In the genomic region with DNA sequence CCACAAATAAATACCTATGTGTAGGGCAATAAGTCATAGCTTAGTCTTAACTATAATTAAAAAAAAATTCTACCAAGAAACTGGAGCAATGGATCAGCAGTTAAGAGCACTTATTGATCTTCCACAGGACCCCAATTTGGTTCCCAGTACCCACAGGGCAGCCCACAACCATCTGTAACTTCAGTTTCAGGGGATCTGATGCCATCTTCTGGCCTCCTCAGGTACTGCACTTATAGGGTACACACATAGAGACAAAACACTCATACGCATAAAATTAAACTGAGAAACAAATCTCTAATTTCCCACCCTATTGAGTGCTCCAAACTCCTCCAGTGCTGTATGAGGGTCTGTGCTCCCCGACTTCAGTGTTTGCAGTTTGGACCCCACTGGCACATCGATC, we compare ENCODE assay signal across 24 mouse cellular contexts. TPM values are rescaled to one million over a fixed set of nuclear protein-coding genes. Genes with fewer than 3 reads are reported as not detected.
DNase-seq lines count a peak whose midpoint lies in the region; ATAC-seq and TF ChIP-seq lines count a peak whose summit lies in the region.
"Had no signal": no experiment of that assay in that cellular context is flagged by ENCODE, and none has a peak within 500 bp of the region (broad histone marks: within the 10 kb centered on the region; RNA-seq: fewer than 3 reads in every experiment).

No protein-coding gene starts in this region.

- intact Hi-C loops in gastrocnemius, adult 2 months (cut with DNase I), result loop anchor here (5.0 kb wide), 1 partner anchor 40 kb away; no protein-coding TSS in a partner anchor
- intact Hi-C loops in left cerebral cortex, postnatal 4 days (cut with DNase I), result no loop called here

- no peak overlapping the region for H3K4me3 ChIP-seq in gastrocnemius, adult 2 months
- no peak overlapping the region for H3K4me3 ChIP-seq in liver, postnatal 0 days (ENCODE audit: low read depth, low read length)
- no peak overlapping the region for H3K4me3 ChIP-seq in liver, embryonic 11.5 days (ENCODE audit: low read depth, low read length)
- H3K4me3 ChIP-seq: embryonic facial prominence, embryonic 13.5 days; heart, embryonic 15.5 days; hindbrain, embryonic 12.5 days; limb, embryonic 13.5 days; neural tube, embryonic 15.5 days; stomach, embryonic 15.5 days had no signal

- no peak overlapping the region for H3K27ac ChIP-seq in gastrocnemius, adult 2 months
- H3K27ac ChIP-seq in liver, postnatal 0 days (ENCODE audit: low read depth), result no peak overlapping the region
- H3K27ac ChIP-seq in liver, embryonic 11.5 days (ENCODE audit: low read depth, low read length), result no peak overlapping the region
- H3K27ac ChIP-seq: embryonic facial prominence, embryonic 13.5 days; heart, embryonic 15.5 days; hindbrain, embryonic 12.5 days; limb, embryonic 13.5 days; neural tube, embryonic 15.5 days; stomach, embryonic 15.5 days had no signal

- no peak overlapping the region for H3K4me2 ChIP-seq in liver, postnatal 0 days (ENCODE audit: low read depth, low read length)
- no peak overlapping the region for H3K4me2 ChIP-seq in liver, embryonic 11.5 days
- H3K4me2 ChIP-seq: embryonic facial prominence, embryonic 13.5 days; heart, embryonic 15.5 days; hindbrain, embryonic 12.5 days; limb, embryonic 13.5 days; neural tube, embryonic 15.5 days; stomach, embryonic 15.5 days had no signal

- no peaks in the 10 kb centered on the region for H3K27me3 ChIP-seq in liver, postnatal 0 days (ENCODE audit: insufficient read depth, low read length)
- no peaks in the 10 kb centered on the region for H3K27me3 ChIP-seq in liver, embryonic 11.5 days (replicated peaks; ENCODE audit: control insufficient read depth, insufficient read depth, low read length)
- H3K27me3 ChIP-seq: embryonic facial prominence, embryonic 13.5 days; heart, embryonic 15.5 days; hindbrain, embryonic 12.5 days; limb, embryonic 13.5 days; megakaryocyte, embryonic 14.5 days; neural tube, embryonic 15.5 days; Patski; stomach, embryonic 15.5 days had no signal

- H3K36me3 ChIP-seq in liver, postnatal 0 days (replicated peaks; ENCODE audit: insufficient read depth, low read length), result peaks cover 8% of the 10 kb centered on the region
- H3K36me3 ChIP-seq in liver, embryonic 11.5 days (ENCODE audit: control insufficient read depth, insufficient read depth, low read length), result no peaks in the 10 kb centered on the region
- H3K36me3 ChIP-seq: embryonic facial prominence, embryonic 13.5 days; heart, embryonic 15.5 days; hindbrain, embryonic 12.5 days; limb, embryonic 13.5 days; neural tube, embryonic 15.5 days; stomach, embryonic 15.5 days had no signal

- TF ChIP-seq EP300 in liver, postnatal 0 days (IDR thresholded peaks at IDR 0.05; ENCODE audit: low read depth), result no peak

- ATAC-seq in liver, postnatal 0 days, result no peak
- no peak for ATAC-seq in liver, embryonic 11.5 days (replicated peaks; ENCODE audit: low FRiP score)
- ATAC-seq: intestine, embryonic 16.5 days; Patski had no signal

- peaks cover 12% of the 10 kb centered on the region for H3K4me1 ChIP-seq in liver, postnatal 0 days (ENCODE audit: insufficient read depth)
- H3K4me1 ChIP-seq in liver, embryonic 11.5 days (replicated peaks; ENCODE audit: control insufficient read depth, insufficient read depth, low read length), result peaks cover 24% of the 10 kb centered on the region
- H3K4me1 ChIP-seq: stomach, embryonic 15.5 days had no signal

- 91% methylated on average over 3 of the region's 3 CpGs for WGBS in liver, postnatal 0 days (ENCODE audit: insufficient replicate concordance)
- WGBS in liver, embryonic 11.5 days, result 91% methylated on average over 3 of the region's 3 CpGs

- TF ChIP-seq CTCF in gastrocnemius, adult 2 months (IDR thresholded peaks at IDR 0.05), result peak; percentile 44; the same call in 1 of the 2 replicates
- peak; percentile 50 for TF ChIP-seq CTCF in liver, postnatal 0 days (IDR thresholded peaks at IDR 0.05; ENCODE audit: low read depth)

- no peaks in the 10 kb centered on the region for H3K9me3 ChIP-seq in liver, postnatal 0 days (ENCODE audit: low read length)
- no peaks in the 10 kb centered on the region; the same call in 1 of the 2 replicates for H3K9me3 ChIP-seq in liver, embryonic 11.5 days (ENCODE audit: control insufficient read depth, low read length)
- H3K9me3 ChIP-seq: embryonic facial prominence, embryonic 13.5 days; heart, embryonic 15.5 days; hindbrain, embryonic 12.5 days; limb, embryonic 13.5 days; neural tube, embryonic 15.5 days; stomach, embryonic 15.5 days had no signal

- H3K9ac ChIP-seq in liver, postnatal 0 days (replicated peaks), result no peak overlapping the region
- H3K9ac ChIP-seq in liver, embryonic 11.5 days (ENCODE audit: low read depth, low read length), result no peak overlapping the region
- H3K9ac ChIP-seq: embryonic facial prominence, embryonic 13.5 days; heart, embryonic 15.5 days; hindbrain, embryonic 12.5 days; limb, embryonic 13.5 days; neural tube, embryonic 15.5 days; stomach, embryonic 15.5 days had no signal

- DNase-seq in gastrocnemius, adult 2 months, result no peak
- DNase-seq in gastrocnemius, adult 8-10 months (ENCODE audit: low spot score in 2 of 2), result no peak
- DNase-seq in liver, postnatal 0 days, result no peak
- DNase-seq in liver, embryonic 11.5 days (ENCODE audit: low spot score), result no peak
- DNase-seq in 416B (ENCODE audit: low read depth), result peak; percentile 30
- peak; percentile 33 for DNase-seq in ES-CJ7 (ENCODE audit: low read depth, low spot score)
- no peak for DNase-seq in left cerebral cortex, adult 8-10 months (ENCODE audit: low spot score in 2 of 2)
- DNase-seq in left cerebral cortex, postnatal 4 days, result no peak
- DNase-seq: cerebellum, adult 11 months; cerebellum, postnatal 36 days; kidney, postnatal 4 days; layer of hippocampus, postnatal 36 days; lung, adult 2 months; retina, postnatal 1 day had no signal

RNA-seq across cellular contexts. Expression of a gene that starts 12.2 kb away (rescaled TPM):
- total RNA-seq in gastrocnemius, adult 2 months (2021), result under 1 TPM; 0.31 to 0.61 TPM
- 1 to 10 TPM in 1 of 4 experiments, under 1 TPM in 2, not detected in 1; 0.25 to 1.1 (median 0.34) TPM for total RNA-seq in gastrocnemius, adult 8-10 months (2022)
- polyA plus RNA-seq in liver, postnatal 0 days (2015; fragmentation: Nextera tagmentation; extraction: Ambion mirVana), result 26.8 and 28.0 TPM in 2 replicates
- 27.1 and 28.8 TPM in 2 replicates for polyA plus RNA-seq in liver, embryonic 11.5 days (2014; fragmentation: Nextera tagmentation; extraction: Ambion mirVana)
- 1 to 10 TPM; 1.8 to 8.3 (median 4.6) TPM for total RNA-seq in left cerebral cortex, adult 8-10 months (2022)
- total RNA-seq in left cerebral cortex, postnatal 4 days (2021), result 1 to 10 TPM; 1.4 to 1.8 TPM
- polyA plus RNA-seq: C2C12 had no signal

RNA-seq across cellular contexts. Expression of a gene that starts 51.7 kb away (rescaled TPM):
- total RNA-seq in gastrocnemius, adult 2 months (2021), result under 1 TPM; 0.64 to 0.66 TPM
- total RNA-seq in gastrocnemius, adult 8-10 months (2022), result 1 to 10 TPM in 2 of 4 experiments, under 1 TPM in 2; 0.02 to 1.2 (median 0.80) TPM
- polyA plus RNA-seq in liver, postnatal 0 days (2015; fragmentation: Nextera tagmentation; extraction: Ambion mirVana), result 0.46 and 0.81 TPM in 2 replicates
- polyA plus RNA-seq in liver, embryonic 11.5 days (2014; fragmentation: Nextera tagmentation; extraction: Ambion mirVana), result 5.0 and 6.0 TPM in 2 replicates
- total RNA-seq in left cerebral cortex, adult 8-10 months (2022), result 10 to 100 TPM; 92.3 to 98.0 (median 95.9) TPM
- total RNA-seq in left cerebral cortex, postnatal 4 days (2021), result 10 to 100 TPM; 81.0 to 88.8 TPM

Comparison
In these comparisons a context has a peak if more than half of its experiments do, and no peak if none do; other contexts are left out.
1. DNase-seq: peak in 416B (single experiment) and ES-CJ7 (single experiment); none in gastrocnemius, adult 2 months (single experiment), gastrocnemius, adult 8-10 months (0 of 2), liver, postnatal 0 days (single experiment), liver, embryonic 11.5 days (single experiment), left cerebral cortex, adult 8-10 months (0 of 2) and left cerebral cortex, postnatal 4 days (single experiment).
2. RNA of a gene that starts 51.7 kb away (total RNA-seq): 92.3 to 98.0 TPM in left cerebral cortex, adult 8-10 months and 81.0 to 88.8 TPM in left cerebral cortex, postnatal 4 days; 0.02 to 1.2 TPM in gastrocnemius, adult 8-10 months and 0.64 to 0.66 TPM in gastrocnemius, adult 2 months; every median in the first group is over 10 times any median in the second.